14 mouse cellular contexts compared by ENCODE assay signal in the genomic region with DNA sequence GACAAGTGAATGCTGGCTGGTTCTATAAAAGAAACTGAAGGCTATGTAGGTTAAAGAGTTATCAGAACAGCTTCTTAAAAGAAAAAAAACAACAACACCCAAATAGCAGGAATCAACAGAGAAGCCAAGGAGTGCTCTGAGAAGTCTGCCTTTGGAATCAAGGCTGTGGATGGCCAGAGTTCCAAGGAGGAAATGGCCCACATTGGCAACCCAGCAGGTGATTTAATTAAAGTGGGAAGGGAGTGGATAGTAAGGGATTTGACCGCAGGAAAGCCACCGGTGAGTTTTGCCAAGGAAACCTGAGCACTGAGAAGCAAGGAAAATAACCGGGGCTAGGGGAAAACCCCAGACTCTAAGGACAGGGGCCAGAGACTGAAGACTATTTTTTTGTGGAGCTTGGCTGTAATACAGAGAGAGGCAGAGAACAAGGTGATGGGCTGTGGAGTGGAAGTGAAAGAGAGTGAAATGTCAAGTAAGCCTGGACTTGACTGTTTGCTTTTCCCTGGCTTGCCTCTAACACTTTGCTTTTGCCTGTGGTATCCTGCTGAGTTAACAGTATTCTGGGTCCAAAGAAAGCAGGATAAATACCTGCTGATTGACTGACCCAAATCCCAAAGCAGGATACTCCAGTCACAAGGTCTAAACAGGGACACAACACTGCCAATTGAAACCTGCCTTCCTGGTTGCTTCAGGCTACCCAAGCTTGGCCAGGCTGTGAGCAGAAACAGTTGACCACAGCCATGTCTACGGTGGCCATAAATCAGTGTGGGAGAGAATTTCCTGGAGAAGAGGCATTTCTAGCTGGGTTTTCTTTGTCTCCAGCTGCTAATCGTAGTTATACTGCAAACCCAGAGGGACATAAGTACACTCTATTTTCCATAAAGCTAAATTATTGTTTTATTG.
A peak's percentile ranks its signal among the peaks of the same experiment; 100 is the strongest.
DNase-seq lines count a peak whose midpoint lies in the region; ATAC-seq and TF ChIP-seq lines count a peak whose summit lies in the region.
"Had no signal": no experiment of that assay in that cellular context is flagged by ENCODE, and none has a peak within 500 bp of the region (broad histone marks: within the 10 kb centered on the region; RNA-seq: fewer than 3 reads in every experiment).

No protein-coding gene starts in this region.

- peaks cover 3% of the 10 kb centered on the region for H3K4me1 ChIP-seq in intestine, embryonic 16.5 days (ENCODE audit: control insufficient read depth, insufficient read depth, low read length)
- peaks cover 12% of the 10 kb centered on the region for H3K4me1 ChIP-seq in limb, embryonic 13.5 days
- H3K4me1 ChIP-seq: forebrain, embryonic 10.5 days; liver, embryonic 15.5 days had no signal

- 0 out of 2 replicates have a peak overlapping the region, but pooled peaks have one; percentile 28 for H3K27ac ChIP-seq in gastrocnemius, adult 2 months
- no peak overlapping the region for H3K27ac ChIP-seq in intestine, embryonic 16.5 days (ENCODE audit: low read length)
- H3K27ac ChIP-seq in limb, embryonic 13.5 days = no peak overlapping the region
- H3K27ac ChIP-seq: forebrain, embryonic 10.5 days; liver, embryonic 15.5 days; macrophage had no signal

- no peak overlapping the region for H3K4me3 ChIP-seq in gastrocnemius, adult 2 months
- no peak overlapping the region for H3K4me3 ChIP-seq in intestine, embryonic 16.5 days (ENCODE audit: low read length)
- H3K4me3 ChIP-seq in limb, embryonic 13.5 days = no peak overlapping the region
- H3K4me3 ChIP-seq: forebrain, embryonic 10.5 days; liver, embryonic 15.5 days had no signal

- H3K27me3 ChIP-seq in intestine, embryonic 16.5 days (replicated peaks; ENCODE audit: control insufficient read depth, insufficient read depth, low read length) = no peaks in the 10 kb centered on the region
- no peaks in the 10 kb centered on the region for H3K27me3 ChIP-seq in limb, embryonic 13.5 days
- H3K27me3 ChIP-seq: liver, embryonic 15.5 days had no signal

- no peak for TF ChIP-seq CTCF in gastrocnemius, adult 2 months (IDR thresholded peaks at IDR 0.05)

- no peak overlapping the region for H3K9ac ChIP-seq in intestine, embryonic 16.5 days (ENCODE audit: low read depth, low read length)
- H3K9ac ChIP-seq in limb, embryonic 13.5 days = no peak overlapping the region
- H3K9ac ChIP-seq: liver, embryonic 15.5 days had no signal

- peak; percentile 42; the same call in 1 of the 2 replicates for ATAC-seq in intestine, embryonic 16.5 days
- peak; percentile 74; the same call in 1 of the 2 replicates for ATAC-seq in limb, embryonic 13.5 days (ENCODE audit: low FRiP score, low read depth)

- no peak for DNase-seq in gastrocnemius, adult 2 months
- DNase-seq in gastrocnemius, postnatal 4 days (ENCODE audit: low spot score in 2 of 2) = no peak
- DNase-seq in brain, adult 2 months (ENCODE audit: low read depth, low spot score) = peak; percentile 21
- no peak for DNase-seq in layer of hippocampus, postnatal 25 days (ENCODE audit: extremely low spot score in 1 of 2, low spot score in 1 of 2)
- DNase-seq in layer of hippocampus, postnatal 36 days = no peak
- no peak for DNase-seq in lung, postnatal 25 days (ENCODE audit: low spot score)
- DNase-seq: gastrocnemius, postnatal 10 days; right cerebral cortex, postnatal 14 days; thymus, postnatal 4 days had no signal

- intact Hi-C loops in gastrocnemius, adult 2 months (cut with DNase I) = no loop called here

- WGBS in intestine, embryonic 16.5 days = 36% methylated on average over 5 of the region's 5 CpGs
- WGBS in limb, embryonic 13.5 days = 23% methylated on average over 5 of the region's 5 CpGs

- no peaks in the 10 kb centered on the region for H3K9me3 ChIP-seq in intestine, embryonic 16.5 days (ENCODE audit: control insufficient read depth, low read length)
- no peaks in the 10 kb centered on the region for H3K9me3 ChIP-seq in limb, embryonic 13.5 days
- H3K9me3 ChIP-seq: forebrain, embryonic 10.5 days; liver, embryonic 15.5 days had no signal

- no peaks in the 10 kb centered on the region for H3K36me3 ChIP-seq in intestine, embryonic 16.5 days (ENCODE audit: control insufficient read depth, insufficient read depth, low read length)
- H3K36me3 ChIP-seq in limb, embryonic 13.5 days = no peaks in the 10 kb centered on the region
- H3K36me3 ChIP-seq: forebrain, embryonic 10.5 days; liver, embryonic 15.5 days had no signal

- H3K4me2 ChIP-seq in intestine, embryonic 16.5 days (ENCODE audit: low read depth, low read length) = no peak overlapping the region
- no peak overlapping the region for H3K4me2 ChIP-seq in limb, embryonic 13.5 days (replicated peaks)
- H3K4me2 ChIP-seq: liver, embryonic 15.5 days had no signal
